Comparison of ENCODE assay signal across 11 mouse cellular contexts in the genomic region with DNA sequence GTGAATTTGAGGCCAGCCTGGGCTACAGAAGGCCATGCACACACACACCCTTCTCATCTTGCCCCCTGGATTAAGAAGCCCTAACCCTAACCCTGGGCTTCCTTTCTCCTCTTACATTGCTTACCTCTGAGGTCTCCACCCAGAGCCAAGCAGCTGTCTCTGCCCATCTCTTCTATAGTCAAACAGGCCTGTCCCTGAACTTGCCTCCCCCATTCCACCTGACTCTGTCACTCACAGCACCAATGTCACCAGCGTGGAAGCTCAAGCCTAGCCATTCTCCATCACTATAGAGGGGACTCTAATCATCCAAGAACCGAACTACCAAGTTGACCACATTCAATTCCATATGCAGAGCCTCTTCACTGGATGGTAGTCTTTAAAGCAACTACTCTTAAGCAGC. TPM values are rescaled to one million over a fixed set of nuclear protein-coding genes. Genes with fewer than 3 reads are reported as not detected.
DNase-seq lines count a peak whose midpoint lies in the region; ATAC-seq and TF ChIP-seq lines count a peak whose summit lies in the region.
"Had no signal": no experiment of that assay in that cellular context is flagged by ENCODE, and none has a peak within 500 bp of the region (broad histone marks: within the 10 kb centered on the region; RNA-seq: fewer than 3 reads in every experiment).

No protein-coding gene starts in this region.

- ATAC-seq in kidney, embryonic 15.5 days (replicated peaks; ENCODE audit: low FRiP score), result no peak
- ATAC-seq in forebrain, embryonic 13.5 days, result no peak
- no peak for ATAC-seq in hindbrain, postnatal 0 days
- no peak for ATAC-seq in neural tube, embryonic 13.5 days (ENCODE audit: low read depth)

- H3K4me1 ChIP-seq in kidney, embryonic 15.5 days, result peaks cover 74% of the 10 kb centered on the region
- H3K4me1 ChIP-seq in forebrain, embryonic 13.5 days, result peaks cover 86% of the 10 kb centered on the region
- H3K4me1 ChIP-seq in hindbrain, postnatal 0 days (ENCODE audit: insufficient read depth, low read length), result peaks cover 57% of the 10 kb centered on the region
- peaks cover 92% of the 10 kb centered on the region for H3K4me1 ChIP-seq in neural tube, embryonic 13.5 days (replicated peaks)

- H3K36me3 ChIP-seq in kidney, embryonic 15.5 days, result peaks cover 9% of the 10 kb centered on the region
- H3K36me3 ChIP-seq in forebrain, embryonic 13.5 days (ENCODE audit: poor library complexity, severe bottlenecking), result peaks cover 5% of the 10 kb centered on the region
- H3K36me3 ChIP-seq in hindbrain, postnatal 0 days (ENCODE audit: insufficient read depth, low read length), result no peaks in the 10 kb centered on the region
- peaks cover 8% of the 10 kb centered on the region for H3K36me3 ChIP-seq in neural tube, embryonic 13.5 days

- H3K9ac ChIP-seq in kidney, embryonic 15.5 days, result no peak overlapping the region
- H3K9ac ChIP-seq in forebrain, embryonic 13.5 days, result peak overlapping the region; percentile 92; the same call in 1 of the 2 replicates
- H3K9ac ChIP-seq in hindbrain, postnatal 0 days (replicated peaks; ENCODE audit: low read length), result no peak overlapping the region
- H3K9ac ChIP-seq in neural tube, embryonic 13.5 days, result peak overlapping the region; percentile 97

- no peak for DNase-seq in kidney, adult 18-20 months
- DNase-seq in hindbrain, postnatal 0 days (ENCODE audit: low spot score), result no peak
- DNase-seq in spleen, postnatal 10 days (ENCODE audit: low spot score in 2 of 2), result no peak
- DNase-seq in cerebellum, adult 9-11 months, result no peak
- DNase-seq in layer of hippocampus, adult 8-10 months (ENCODE audit: low spot score in 2 of 2), result no peak
- DNase-seq: kidney, adult 11 months; lung, adult 18-20 months; thymus, postnatal 25 days had no signal

- H3K4me2 ChIP-seq in kidney, embryonic 15.5 days, result peak overlapping the region; percentile 90
- H3K4me2 ChIP-seq in forebrain, embryonic 13.5 days, result peak overlapping the region; percentile 95
- peak overlapping the region; percentile 97; the same call in 1 of the 2 replicates for H3K4me2 ChIP-seq in hindbrain, postnatal 0 days (ENCODE audit: low read depth, low read length)
- H3K4me2 ChIP-seq in neural tube, embryonic 13.5 days, result peak overlapping the region; percentile 89

- H3K9me3 ChIP-seq in kidney, embryonic 15.5 days (replicated peaks), result no peaks in the 10 kb centered on the region
- no peaks in the 10 kb centered on the region for H3K9me3 ChIP-seq in forebrain, embryonic 13.5 days (replicated peaks)
- H3K9me3 ChIP-seq in hindbrain, postnatal 0 days (ENCODE audit: low read length), result no peaks in the 10 kb centered on the region
- no peaks in the 10 kb centered on the region for H3K9me3 ChIP-seq in neural tube, embryonic 13.5 days

- TF ChIP-seq CTCF in hindbrain, postnatal 0 days (IDR thresholded peaks at IDR 0.05; ENCODE audit: low read depth), result no peak

- peaks cover 6% of the 10 kb centered on the region; the same call in 1 of the 2 replicates for H3K27me3 ChIP-seq in kidney, embryonic 15.5 days
- no peaks in the 10 kb centered on the region for H3K27me3 ChIP-seq in forebrain, embryonic 13.5 days
- no peaks in the 10 kb centered on the region for H3K27me3 ChIP-seq in hindbrain, postnatal 0 days (ENCODE audit: insufficient read depth, low read length)
- H3K27me3 ChIP-seq in neural tube, embryonic 13.5 days, result no peaks in the 10 kb centered on the region

- no peak overlapping the region for H3K27ac ChIP-seq in kidney, embryonic 15.5 days
- no peak overlapping the region for H3K27ac ChIP-seq in forebrain, embryonic 13.5 days
- no peak overlapping the region for H3K27ac ChIP-seq in hindbrain, postnatal 0 days
- H3K27ac ChIP-seq in neural tube, embryonic 13.5 days (replicated peaks), result no peak overlapping the region; the same call in 1 of the 2 replicates

- H3K4me3 ChIP-seq in kidney, embryonic 15.5 days (replicated peaks), result peak overlapping the region; percentile 66
- H3K4me3 ChIP-seq in forebrain, embryonic 13.5 days, result peak overlapping the region; percentile 69
- no peak overlapping the region for H3K4me3 ChIP-seq in hindbrain, postnatal 0 days (ENCODE audit: low read length)
- peak overlapping the region; percentile 60; the same call in 1 of the 2 replicates for H3K4me3 ChIP-seq in neural tube, embryonic 13.5 days

- 74% methylated on average over 2 of the region's 2 CpGs for WGBS in kidney, embryonic 15.5 days
- 65% methylated on average over 2 of the region's 2 CpGs for WGBS in forebrain, embryonic 13.5 days
- WGBS in hindbrain, postnatal 0 days, result 75% methylated on average over 2 of the region's 2 CpGs
- 68% methylated on average over 2 of the region's 2 CpGs for WGBS in neural tube, embryonic 13.5 days

RNA-seq across cellular contexts. Expression of gene Chpf2, which starts 13.7 kb away (rescaled TPM):
- polyA plus RNA-seq in kidney, embryonic 15.5 days (2015; fragmentation: Nextera tagmentation; extraction: Ambion mirVana), result 23.2 and 24.7 TPM in 2 replicates
- polyA plus RNA-seq in forebrain, embryonic 13.5 days (2015; fragmentation: Nextera tagmentation; extraction: Ambion mirVana), result 15.0 and 17.2 TPM in 2 replicates
- 38.3 and 46.2 TPM in 2 replicates for total RNA-seq in hindbrain, postnatal 0 days (2014; rRNA removed)
- 25.0 and 26.9 TPM in 2 replicates for polyA plus RNA-seq in hindbrain, postnatal 0 days (2015; fragmentation: Nextera tagmentation; extraction: Ambion mirVana)
- polyA plus RNA-seq in neural tube, embryonic 13.5 days (2015; fragmentation: Nextera tagmentation; extraction: Ambion mirVana), result 19.1 and 19.9 TPM in 2 replicates
- 10 to 100 TPM; 68.4 to 78.7 (median 75.5) TPM for total RNA-seq in layer of hippocampus, adult 8-10 months (2022)

RNA-seq across cellular contexts. Expression of gene Abcf2, which starts 23.0 kb away (rescaled TPM):
- 118 TPM in 2 replicates for polyA plus RNA-seq in kidney, embryonic 15.5 days (2015; fragmentation: Nextera tagmentation; extraction: Ambion mirVana)
- polyA plus RNA-seq in forebrain, embryonic 13.5 days (2015; fragmentation: Nextera tagmentation; extraction: Ambion mirVana), result 117 and 124 TPM in 2 replicates
- total RNA-seq in hindbrain, postnatal 0 days (2014; rRNA removed), result 60.6 and 65.6 TPM in 2 replicates
- 65.4 and 66.5 TPM in 2 replicates for polyA plus RNA-seq in hindbrain, postnatal 0 days (2015; fragmentation: Nextera tagmentation; extraction: Ambion mirVana)
- 91.2 and 99.1 TPM in 2 replicates for polyA plus RNA-seq in neural tube, embryonic 13.5 days (2015; fragmentation: Nextera tagmentation; extraction: Ambion mirVana)
- 10 to 100 TPM; 75.3 to 86.0 (median 78.3) TPM for total RNA-seq in layer of hippocampus, adult 8-10 months (2022)

RNA-seq across cellular contexts. Expression of gene Smarcd3, which starts 24.0 kb away (rescaled TPM):
- 26.5 and 33.4 TPM in 2 replicates for polyA plus RNA-seq in kidney, embryonic 15.5 days (2015; fragmentation: Nextera tagmentation; extraction: Ambion mirVana)
- 111 and 114 TPM in 2 replicates for polyA plus RNA-seq in forebrain, embryonic 13.5 days (2015; fragmentation: Nextera tagmentation; extraction: Ambion mirVana)
- total RNA-seq in hindbrain, postnatal 0 days (2014; rRNA removed), result 246 and 262 TPM in 2 replicates
- 114 and 128 TPM in 2 replicates for polyA plus RNA-seq in hindbrain, postnatal 0 days (2015; fragmentation: Nextera tagmentation; extraction: Ambion mirVana)
- polyA plus RNA-seq in neural tube, embryonic 13.5 days (2015; fragmentation: Nextera tagmentation; extraction: Ambion mirVana), result 91.1 and 99.2 TPM in 2 replicates
- total RNA-seq in layer of hippocampus, adult 8-10 months (2022), result 10 to 100 TPM; 85.5 to 92.0 (median 89.1) TPM

RNA-seq across cellular contexts. Expression of gene 4931409K22Rik, which starts 43.6 kb away (rescaled TPM):
- 0.23 TPM in 2 replicates for polyA plus RNA-seq in kidney, embryonic 15.5 days (2015; fragmentation: Nextera tagmentation; extraction: Ambion mirVana)
- 0.62 TPM in 2 replicates for polyA plus RNA-seq in forebrain, embryonic 13.5 days (2015; fragmentation: Nextera tagmentation; extraction: Ambion mirVana)
- total RNA-seq in hindbrain, postnatal 0 days (2014; rRNA removed), result not detected in 2 replicates
- 0.09 and 0.16 TPM in 2 replicates for polyA plus RNA-seq in hindbrain, postnatal 0 days (2015; fragmentation: Nextera tagmentation; extraction: Ambion mirVana)
- polyA plus RNA-seq in neural tube, embryonic 13.5 days (2015; fragmentation: Nextera tagmentation; extraction: Ambion mirVana), result 0.08 and 0.17 TPM in 2 replicates
- total RNA-seq in layer of hippocampus, adult 8-10 months (2022), result under 1 TPM in 1 of 4 experiments, not detected in 3; 0.36 TPM

RNA-seq across cellular contexts. Expression of gene Asb10, which starts 59.5 kb away (rescaled TPM):
- 0.61 and 0.67 TPM in 2 replicates for polyA plus RNA-seq in kidney, embryonic 15.5 days (2015; fragmentation: Nextera tagmentation; extraction: Ambion mirVana)
- polyA plus RNA-seq in forebrain, embryonic 13.5 days (2015; fragmentation: Nextera tagmentation; extraction: Ambion mirVana), result 0.06 and 0.15 TPM in 2 replicates
- 0.10 TPM in 1 of 2 replicates, not detected in the other for total RNA-seq in hindbrain, postnatal 0 days (2014; rRNA removed)
- 0.16 and 0.21 TPM in 2 replicates for polyA plus RNA-seq in hindbrain, postnatal 0 days (2015; fragmentation: Nextera tagmentation; extraction: Ambion mirVana)
- polyA plus RNA-seq in neural tube, embryonic 13.5 days (2015; fragmentation: Nextera tagmentation; extraction: Ambion mirVana), result 0.15 and 0.25 TPM in 2 replicates
- 1 to 10 TPM in 2 of 4 experiments, under 1 TPM in 2; 0.19 to 5.8 (median 3.0) TPM for total RNA-seq in layer of hippocampus, adult 8-10 months (2022)

Comparison
In these comparisons a context has a peak if more than half of its experiments do, and no peak if none do; other contexts are left out.
1. H3K9ac ChIP-seq: peak in forebrain, embryonic 13.5 days (single experiment) and neural tube, embryonic 13.5 days (single experiment); none in kidney, embryonic 15.5 days (single experiment) and hindbrain, postnatal 0 days (single experiment).
2. Peak in every context shown above with its lines, with median percentiles within 50 percentile points of each other: H3K4me2 ChIP-seq.